Mouse (Mus musculus): ENCODE data around the gene Ddx20. TPM values are rescaled to one million over a fixed set of nuclear protein-coding genes. Genes with fewer than 3 reads are reported as not detected.
"Not testable (repeated sequence)": the region's sequence is repeated elsewhere in the genome, so short reads cannot be mapped to it uniquely, and the experiment has no call there.

Gene Ddx20
- polyA plus RNA-seq, 1 experiment = not detected

DNA sequence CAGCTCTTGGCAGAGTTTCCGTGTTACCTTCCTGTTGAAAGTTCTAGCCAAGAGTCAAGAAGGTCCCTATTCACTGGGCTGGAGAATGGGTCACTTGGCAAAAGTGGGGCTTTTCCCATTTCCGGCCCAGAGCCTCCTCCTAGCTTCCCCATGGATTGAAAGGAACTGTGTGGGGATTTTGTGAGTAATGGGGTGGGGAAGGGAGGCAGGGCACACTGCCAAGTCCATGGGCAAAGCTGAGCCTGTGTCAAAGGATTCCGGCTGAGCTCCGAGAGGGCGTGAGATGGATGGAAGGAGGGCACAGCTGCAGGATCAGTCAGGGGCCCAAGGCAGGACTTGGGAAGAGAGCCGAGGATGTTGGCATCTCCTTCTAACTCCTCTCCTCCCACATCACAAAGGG lies 22.9 kb upstream of the Ddx20 start:
- Histone ChIP-seq H3K4me1 (ENCODE audit: control insufficient read depth, insufficient read depth, low read length) (peaks cover 25% of the 10 kb centered on the region), H3K27ac (ENCODE audit: insufficient read depth, low read depth, low read length) (peak overlapping the region; percentile 16; the same call in 1 of the 2 replicates), H3K4me3 (ENCODE audit: insufficient read depth, low read depth, low read length) (no peak overlapping the region)
- TF ChIP-seq POLR2A (IDR thresholded peaks at IDR 0.05; ENCODE audit: insufficient read depth, low read depth, low read length) (no peak), CTCF (IDR thresholded peaks at IDR 0.05; ENCODE audit: insufficient read depth, low read depth, low read length) (no peak)
- 42% methylated on average over 6 of the region's 6 CpGs for WGBS

DNA sequence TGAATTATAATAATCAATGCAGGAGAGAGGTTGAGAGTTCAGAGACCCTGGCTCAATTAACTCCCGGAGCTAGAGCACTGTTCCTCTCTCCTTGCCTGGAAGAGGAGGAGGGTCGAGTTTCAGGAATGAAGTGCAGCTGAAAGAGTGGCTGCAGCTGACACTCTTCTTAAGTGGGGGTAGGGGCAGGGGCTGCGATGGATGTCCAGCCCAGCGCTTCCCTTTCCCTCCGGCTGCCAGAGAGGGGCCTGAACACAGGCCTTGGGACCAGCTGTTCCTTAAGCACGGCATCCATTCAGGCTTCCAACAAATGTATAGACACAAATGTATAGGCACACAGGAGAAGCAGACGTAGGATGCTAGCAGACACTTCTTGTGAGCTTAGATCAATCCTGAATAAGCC lies 20.2 kb upstream of the Ddx20 start:
- 58% methylated on average over 7 of the region's 7 CpGs for WGBS
- TF ChIP-seq POLR2A (IDR thresholded peaks at IDR 0.05; ENCODE audit: insufficient read depth, low read depth, low read length) (no peak), CTCF (IDR thresholded peaks at IDR 0.05; ENCODE audit: insufficient read depth, low read depth, low read length) (no peak)
- Histone ChIP-seq H3K4me3 (ENCODE audit: insufficient read depth, low read depth, low read length) (no peak overlapping the region; the same call in 1 of the 2 replicates), H3K27ac (ENCODE audit: insufficient read depth, low read depth, low read length) (no peak overlapping the region), H3K4me1 (ENCODE audit: control insufficient read depth, insufficient read depth, low read length) (peaks cover 18% of the 10 kb centered on the region)

DNA sequence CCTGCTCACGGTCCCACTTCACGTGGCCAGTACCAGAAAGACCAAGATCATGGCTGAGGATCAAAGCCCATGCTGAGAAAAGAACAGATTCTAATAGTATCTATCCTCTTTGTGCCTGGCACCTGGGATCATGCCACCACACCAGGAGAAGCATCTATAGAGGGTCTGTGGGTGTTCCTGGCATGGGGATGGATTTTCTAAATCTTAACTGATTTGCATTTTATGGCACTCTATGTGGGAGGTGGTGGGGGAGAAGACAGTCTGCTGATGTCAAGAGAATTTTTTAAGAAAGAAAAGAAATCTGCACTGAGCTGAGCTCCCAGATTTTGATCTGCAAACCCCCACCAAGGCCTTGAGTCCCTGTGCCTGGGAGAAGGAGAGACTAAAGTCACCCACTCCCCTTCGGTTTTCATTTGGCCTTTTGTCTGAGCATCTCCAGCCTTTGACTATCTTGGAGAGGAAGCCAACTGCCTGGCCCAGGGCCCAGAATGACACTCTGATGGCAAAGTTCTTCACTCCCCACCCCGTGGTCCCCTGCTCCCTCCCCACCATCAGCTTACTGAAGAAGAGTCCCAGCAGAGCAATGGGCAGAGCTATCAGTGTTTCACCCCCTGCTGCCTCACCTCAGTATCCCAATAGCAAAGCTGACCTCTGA lies 19.1 kb upstream of the Ddx20 start:
- WGBS = 32% methylated on average over 4 of the region's 4 CpGs
- no peak for TF ChIP-seq POLR2A (IDR thresholded peaks at IDR 0.05; ENCODE audit: insufficient read depth, low read depth, low read length)
- TF ChIP-seq CTCF (IDR thresholded peaks at IDR 0.05; ENCODE audit: insufficient read depth, low read depth, low read length) = no peak
- Histone ChIP-seq H3K27ac (ENCODE audit: insufficient read depth, low read depth, low read length) (peak overlapping the region; percentile 59), H3K4me1 (ENCODE audit: control insufficient read depth, insufficient read depth, low read length) (peaks cover 14% of the 10 kb centered on the region), H3K4me3 (ENCODE audit: insufficient read depth, low read depth, low read length) (peak overlapping the region; percentile 66; the same call in 1 of the 2 replicates)

DNA sequence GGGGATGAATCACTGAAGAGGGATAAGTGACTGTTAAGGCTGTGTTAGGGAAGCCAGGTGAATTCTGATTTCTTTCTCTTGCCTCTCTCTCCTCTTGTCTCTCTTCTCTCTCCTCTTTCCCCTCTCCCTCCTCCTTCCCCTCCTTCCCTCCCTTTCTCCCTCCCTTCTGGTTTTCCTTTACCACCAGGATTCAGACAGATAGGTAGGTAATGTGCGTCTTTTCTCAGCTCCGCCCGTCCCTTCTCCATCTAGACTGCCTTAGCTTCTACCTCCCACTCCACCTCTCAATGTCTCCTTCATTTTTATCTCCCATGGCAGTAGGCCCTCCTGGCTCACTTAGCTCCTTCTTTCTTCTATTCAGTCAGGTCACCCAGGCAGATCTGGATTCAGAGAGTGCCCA lies 18.2 kb upstream of the Ddx20 start:
- H3K4me3 ChIP-seq (ENCODE audit: insufficient read depth, low read depth, low read length) = peak overlapping the region; percentile 66
- H3K27ac ChIP-seq (ENCODE audit: insufficient read depth, low read depth, low read length) = peak overlapping the region; percentile 59
- TF ChIP-seq POLR2A (IDR thresholded peaks at IDR 0.05; ENCODE audit: insufficient read depth, low read depth, low read length) = no peak
- TF ChIP-seq CTCF (IDR thresholded peaks at IDR 0.05; ENCODE audit: insufficient read depth, low read depth, low read length) = no peak
- peaks cover 14% of the 10 kb centered on the region for H3K4me1 ChIP-seq (ENCODE audit: control insufficient read depth, insufficient read depth, low read length)
- 46% methylated on average over 3 of the region's 3 CpGs for WGBS

DNA sequence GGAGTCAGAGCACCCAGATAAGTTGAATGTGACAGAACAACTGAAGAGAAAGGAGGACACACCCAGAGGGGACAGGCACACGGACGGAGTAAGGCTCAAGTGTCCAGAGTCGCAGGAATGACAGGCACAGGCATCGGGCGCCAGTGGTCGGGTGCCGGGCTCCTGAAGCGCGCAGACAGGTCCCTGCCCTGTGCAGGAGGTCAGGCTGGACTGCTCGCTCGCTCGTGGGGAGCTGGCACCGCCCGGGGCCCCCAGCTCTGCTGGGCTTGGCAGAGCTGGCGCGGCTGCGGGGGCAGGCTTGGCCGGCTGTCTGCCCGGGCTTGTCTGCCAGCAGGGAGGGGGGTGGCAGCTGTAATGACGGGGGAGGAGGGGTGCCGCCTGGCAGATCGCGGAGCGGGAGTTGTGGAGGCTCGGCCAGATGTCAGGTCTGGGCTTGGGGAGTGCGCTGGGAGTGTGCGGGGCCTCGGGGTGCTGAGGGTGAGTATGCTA lies 17.7 kb upstream of the Ddx20 start:
- peaks cover 9% of the 10 kb centered on the region for H3K4me1 ChIP-seq (ENCODE audit: control insufficient read depth, insufficient read depth, low read length)
- under 1% methylated on average over 28 of the region's 28 CpGs for WGBS
- TF ChIP-seq CTCF (IDR thresholded peaks at IDR 0.05; ENCODE audit: insufficient read depth, low read depth, low read length) (no peak), POLR2A (IDR thresholded peaks at IDR 0.05; ENCODE audit: insufficient read depth, low read depth, low read length) (no peak)
- peak overlapping the region; percentile 66 for H3K4me3 ChIP-seq (ENCODE audit: insufficient read depth, low read depth, low read length)
- peak overlapping the region; percentile 60 for H3K27ac ChIP-seq (ENCODE audit: insufficient read depth, low read depth, low read length)

DNA sequence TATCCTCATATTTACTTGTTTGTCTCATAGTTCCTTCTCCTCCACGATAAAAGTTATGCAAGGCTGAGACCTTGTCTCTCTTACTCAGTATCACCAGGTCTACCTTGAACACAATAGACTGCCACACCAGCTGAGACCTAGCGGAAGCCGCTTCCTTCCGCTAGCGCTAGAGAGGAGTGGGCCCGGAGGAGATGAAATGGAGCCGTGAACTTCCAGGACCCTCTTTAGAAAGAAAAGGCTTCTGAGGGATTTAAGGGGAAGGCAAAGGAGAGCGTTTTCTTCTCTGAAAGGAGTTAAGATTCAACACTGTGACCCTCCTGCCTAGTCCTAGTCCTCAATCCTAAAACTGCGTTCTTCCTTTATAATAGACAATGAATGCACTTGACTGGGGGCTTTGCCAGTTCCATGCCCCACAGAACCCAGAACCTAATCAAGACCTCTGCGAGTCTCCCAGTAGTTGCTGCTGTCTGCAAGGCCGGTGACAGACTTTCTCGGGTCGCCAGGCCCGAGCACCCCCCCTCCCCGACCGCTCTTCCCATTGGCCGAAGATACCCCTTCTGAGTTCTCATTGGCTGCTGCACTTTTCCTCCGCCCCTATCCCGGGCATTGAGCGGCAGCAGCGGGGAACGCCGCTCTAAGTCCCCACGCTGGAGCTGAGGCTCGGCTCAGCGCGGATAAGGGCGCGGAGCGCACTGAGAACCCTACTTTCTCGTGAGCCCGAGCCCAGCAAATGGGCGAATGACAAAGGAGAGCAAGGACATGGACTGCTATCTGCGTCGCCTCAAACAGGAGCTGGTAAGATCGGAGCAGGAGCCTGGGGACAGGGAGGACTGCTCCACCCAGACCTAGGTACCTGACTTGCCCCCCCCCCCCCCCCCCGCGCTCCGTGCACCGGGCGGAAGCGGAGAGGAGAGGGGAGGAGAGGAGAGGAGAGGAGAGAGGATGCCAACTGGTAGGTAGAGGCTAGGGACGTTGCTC lies 16.9 kb upstream of the Ddx20 start, which contains the start of gene Inka2:
Gene Inka2, plus strand, starts transcription at position 569 of the 978 bp plus-strand sequence.
- H3K4me3 ChIP-seq (ENCODE audit: insufficient read depth, low read depth, low read length) = peak within 1 kb of the TSS; percentile 66
- H3K27ac ChIP-seq (ENCODE audit: insufficient read depth, low read depth, low read length) = peak within 1 kb of the TSS; percentile 60
- 7% methylated on average over 42 of the region's 43 CpGs for WGBS
- TF ChIP-seq CTCF (IDR thresholded peaks at IDR 0.05; ENCODE audit: insufficient read depth, low read depth, low read length) (no peak), POLR2A (IDR thresholded peaks at IDR 0.05; ENCODE audit: insufficient read depth, low read depth, low read length) (no peak; the same call in 1 of the 2 replicates)
- peaks cover 8% of the 10 kb centered on the region for H3K4me1 ChIP-seq (ENCODE audit: control insufficient read depth, insufficient read depth, low read length)

DNA sequence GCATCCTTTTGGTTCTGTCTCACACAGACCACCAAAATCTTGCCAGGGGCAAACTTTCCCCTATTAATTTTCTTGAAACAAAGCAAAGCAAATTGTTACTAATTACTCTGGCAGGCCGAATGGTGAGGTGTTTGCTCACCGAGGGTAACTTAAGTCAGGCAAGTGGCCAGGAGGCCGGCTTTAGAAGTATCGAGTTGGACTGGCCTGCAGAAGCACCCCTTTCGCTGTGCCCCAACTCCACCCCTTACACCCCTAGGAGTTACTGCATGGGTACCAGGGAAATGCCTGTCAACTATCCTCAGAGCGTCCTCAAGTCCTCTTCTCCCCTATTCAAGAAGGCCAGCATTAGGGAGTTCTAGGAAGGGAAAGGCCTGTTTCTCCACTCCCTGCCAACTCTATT lies 16.2 kb upstream of the Ddx20 start:
- WGBS = 68% methylated on average over 6 of the region's 6 CpGs
- Histone ChIP-seq H3K27ac (ENCODE audit: insufficient read depth, low read depth, low read length) (no peak overlapping the region), H3K4me3 (ENCODE audit: insufficient read depth, low read depth, low read length) (no peak overlapping the region), H3K4me1 (ENCODE audit: control insufficient read depth, insufficient read depth, low read length) (peaks cover 8% of the 10 kb centered on the region)
- no peak for TF ChIP-seq CTCF (IDR thresholded peaks at IDR 0.05; ENCODE audit: insufficient read depth, low read depth, low read length)
- TF ChIP-seq POLR2A (IDR thresholded peaks at IDR 0.05; ENCODE audit: insufficient read depth, low read depth, low read length) = no peak

DNA sequence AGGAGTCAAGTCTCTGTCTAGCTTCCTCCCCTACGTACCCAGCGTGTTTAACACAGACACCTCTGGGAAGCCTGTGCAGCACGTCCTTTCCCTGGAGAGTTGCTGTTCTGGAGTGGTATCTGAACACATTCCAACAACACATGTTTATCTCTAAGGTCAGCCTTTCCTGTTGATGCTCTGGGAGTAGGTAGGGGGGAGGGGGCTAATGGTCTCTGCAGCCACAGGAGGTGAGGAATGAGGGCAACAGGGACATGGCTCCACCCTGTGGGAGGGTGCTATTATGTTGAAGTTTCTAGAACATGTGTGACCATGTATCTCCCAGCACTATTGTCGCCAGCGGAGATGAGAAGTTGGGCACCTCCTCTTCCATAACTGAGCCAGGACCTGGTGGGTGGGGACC lies 14.0 kb upstream of the Ddx20 start:
- WGBS = 83% methylated on average over 5 of the region's 5 CpGs
- Histone ChIP-seq H3K27ac (ENCODE audit: insufficient read depth, low read depth, low read length) (no peak overlapping the region), H3K4me3 (ENCODE audit: insufficient read depth, low read depth, low read length) (no peak overlapping the region), H3K4me1 (ENCODE audit: control insufficient read depth, insufficient read depth, low read length) (peaks cover 5% of the 10 kb centered on the region)
- no peak for TF ChIP-seq CTCF (IDR thresholded peaks at IDR 0.05; ENCODE audit: insufficient read depth, low read depth, low read length)
- TF ChIP-seq POLR2A (IDR thresholded peaks at IDR 0.05; ENCODE audit: insufficient read depth, low read depth, low read length) = no peak

DNA sequence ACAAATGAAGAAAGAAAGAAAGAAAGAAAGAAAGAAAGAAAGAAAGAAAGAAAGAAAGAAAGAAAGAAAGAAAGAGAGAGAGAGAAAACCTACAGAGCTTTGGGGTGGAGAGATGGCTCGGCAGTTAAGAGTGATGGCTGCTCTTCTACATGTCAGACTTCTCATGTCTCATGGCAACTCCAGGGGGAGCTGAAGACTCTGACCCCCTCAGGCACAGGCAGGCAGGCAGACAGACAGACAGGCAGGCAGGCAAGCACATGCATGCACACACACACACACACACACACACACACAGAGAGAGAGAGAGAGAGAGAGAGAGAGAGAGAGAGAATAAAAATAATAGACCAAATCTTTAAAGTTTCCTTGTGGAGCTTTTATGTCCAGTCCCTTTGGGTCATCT lies 13.4 kb upstream of the Ddx20 start:
- WGBS = 61% methylated on average over 1 of the region's 1 CpGs
- H3K27ac ChIP-seq (ENCODE audit: insufficient read depth, low read depth, low read length); H3K4me3 ChIP-seq (ENCODE audit: insufficient read depth, low read depth, low read length): not testable (repeated sequence)
- H3K4me1 ChIP-seq (ENCODE audit: control insufficient read depth, insufficient read depth, low read length) = peaks cover 11% of the 10 kb centered on the region
